Mouse (Mus musculus) megakaryocyte-erythroid progenitor cell, adult 5-6 weeks (primary cell): ENCODE results near the gene Pmepa1. TPM values are rescaled to one million over a fixed set of nuclear protein-coding genes. Genes with fewer than 3 reads are reported as not detected.
A peak's percentile ranks its signal among the peaks of the same experiment; 100 is the strongest.

ENCODE experiments used
- ATAC-seq: replicated peaks from 2 replicates; pipeline ENCODE4 v1.8.0; 2016; ENCODE audit warnings: mild to moderate bottlenecking, inconsistent platforms; ENCODE audit not compliant: severe bottlenecking, poor library complexity, low FRiP score, low TSS enrichment
- total RNA-seq, 2 experiments: library from RNA; stranded (forward) in 1 of 2; stranded (reverse) in 1 of 2; fragments of 200-1000, 215-1000 nt in 1 of 2; fragments of >200 nt in 1 of 2; fragmentation: Nextera tagmentation in 1 of 2; gene quantifications; 2 replicates each; pipeline ENCODE4 v1.2.3; 2014 to 2017

The Pmepa1 gene
- total RNA-seq, 2 experiments from 2014 or later = 0.52 TPM; not detected in 1

GRCm38 (mm10) chr2:173235435-173236332 lies 40.6 kb downstream of the Pmepa1 start:
- no peak for ATAC-seq

DNA sequence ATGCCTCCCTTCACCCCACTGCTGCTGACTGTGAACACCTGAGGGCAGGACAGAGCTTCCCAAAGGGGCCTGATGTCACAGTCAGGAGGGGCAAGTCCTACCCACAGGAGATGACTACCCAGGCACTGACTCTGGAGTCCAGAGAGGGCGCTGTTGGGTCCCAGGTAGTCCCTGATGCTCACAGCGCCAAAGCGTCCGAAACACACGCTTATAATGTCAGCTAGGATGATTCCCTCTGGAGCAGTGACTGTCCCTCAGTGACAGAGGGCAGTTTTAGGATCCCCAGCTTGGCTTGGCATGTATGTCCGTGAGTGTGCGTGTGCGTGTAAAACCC lies 43.6 kb downstream of the Pmepa1 start:
- no peak for ATAC-seq

DNA sequence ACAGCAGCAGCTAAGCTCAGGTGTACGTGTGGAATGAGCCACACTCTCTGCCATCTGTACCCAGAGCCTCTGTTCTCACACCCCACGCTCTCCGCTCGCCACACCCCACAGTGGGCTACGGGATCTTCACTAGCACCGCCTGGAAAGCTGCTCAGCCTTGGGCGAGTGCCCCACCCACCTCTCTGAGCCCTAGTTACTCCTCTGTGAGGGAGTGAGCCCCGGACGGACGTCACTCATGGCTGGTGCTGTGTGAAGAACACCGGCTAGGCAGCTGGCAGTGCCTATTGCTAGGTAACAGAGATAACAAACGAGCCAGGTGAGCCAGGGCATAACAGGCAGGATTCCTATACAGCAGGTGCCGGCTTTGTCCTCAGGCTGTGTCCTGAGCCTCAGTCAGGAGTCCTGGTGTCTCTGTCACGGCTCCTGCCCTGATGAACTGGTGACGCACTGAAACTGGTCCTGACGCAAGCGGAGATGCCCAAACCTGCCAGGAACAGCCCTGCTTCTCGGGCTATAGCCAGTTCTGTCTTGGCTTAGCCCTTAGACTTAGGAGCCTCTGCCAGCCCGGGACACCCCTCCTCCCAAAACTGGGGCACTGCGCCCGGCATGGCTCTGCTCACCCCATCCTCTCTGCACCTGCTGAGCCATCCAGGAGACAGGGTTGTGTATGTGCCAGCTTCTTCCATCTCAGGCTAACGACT lies 44.1 kb downstream of the Pmepa1 start:
- ATAC-seq = no peak

GRCm38 (mm10) chr2:173229578-173230224 lies 46.6 kb downstream of the Pmepa1 start:
- peak; percentile 93 for ATAC-seq

DNA sequence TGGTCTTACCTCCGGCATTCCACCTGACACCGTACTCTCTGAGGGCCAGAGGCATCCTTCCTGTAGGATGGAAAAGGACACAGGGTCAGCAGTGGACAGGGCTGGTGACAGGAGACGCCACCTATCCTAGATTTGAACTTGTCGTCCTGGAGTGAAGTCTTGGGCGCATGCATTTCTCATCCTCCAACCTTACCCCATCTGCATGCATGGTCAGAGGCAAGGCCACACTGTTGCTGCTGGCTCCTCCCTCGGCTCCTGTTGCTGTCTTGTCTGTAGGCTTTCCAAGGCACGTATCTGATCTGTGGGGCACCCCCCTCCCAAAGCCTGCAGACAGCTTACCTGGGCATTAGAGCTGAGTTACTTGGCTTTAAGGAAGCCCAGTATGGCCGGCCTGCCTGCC lies 47.8 kb downstream of the Pmepa1 start:
- no peak for ATAC-seq

GRCm38 (mm10) chr2:173226792-173227191 lies 49.5 kb downstream of the Pmepa1 start:
- ATAC-seq = no peak

- ATAC-seq = no peak
Measured at GRCm38 (mm10) chr2:173225906-173226305, 50.4 kb downstream of the Pmepa1 start.

- no peak for ATAC-seq
Measured at GRCm38 (mm10) chr2:173224832-173225231, 51.5 kb downstream of the Pmepa1 start.

DNA sequence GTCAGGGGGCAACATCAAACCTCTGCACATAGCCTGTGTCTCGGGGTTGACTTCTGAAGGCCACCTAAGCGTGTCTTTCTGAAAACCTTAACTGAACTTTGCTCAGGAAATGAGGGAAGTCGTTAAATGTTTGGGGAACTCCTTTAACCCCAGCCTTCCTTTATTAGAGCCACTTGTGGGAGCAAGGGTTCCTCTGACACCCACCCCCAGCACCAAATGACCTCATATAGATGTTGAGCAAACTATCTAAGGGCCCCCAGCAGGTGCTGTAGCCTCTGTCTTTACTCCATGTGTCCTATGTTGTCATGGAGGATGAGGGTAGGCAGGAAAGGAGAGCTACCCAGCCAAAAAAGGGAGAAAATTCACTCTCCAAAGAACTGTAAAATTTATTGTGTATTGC lies 52.2 kb downstream of the Pmepa1 start:
- no peak for ATAC-seq

DNA sequence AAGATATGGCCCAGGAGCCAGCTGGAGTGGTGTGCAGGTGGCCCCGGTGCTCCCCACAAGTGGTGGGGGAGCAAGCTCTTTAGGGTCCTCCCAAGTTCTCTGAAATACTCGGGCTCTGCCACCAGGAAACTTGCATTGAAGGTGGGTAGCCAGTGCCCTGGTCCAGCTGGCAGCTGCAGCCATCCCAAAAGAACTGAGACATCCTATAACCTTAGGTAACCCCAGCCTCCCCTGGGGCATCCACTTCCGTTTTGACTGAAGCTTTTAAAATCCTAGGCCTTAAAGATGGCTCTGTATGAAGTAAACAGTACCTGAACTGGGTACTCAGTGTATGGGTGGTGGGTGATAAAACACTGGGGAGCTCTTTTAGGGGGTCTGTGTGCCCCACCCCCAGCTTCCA lies 52.8 kb downstream of the Pmepa1 start:
- ATAC-seq = no peak

- no peak for ATAC-seq
Measured at GRCm38 (mm10) chr2:173220754-173221153, 55.6 kb downstream of the Pmepa1 start.

GRCm38 (mm10) chr2:173219256-173219954 lies 56.9 kb downstream of the Pmepa1 start:
- 0 out of 2 replicates have a peak, but pooled peaks have one; percentile 62 for ATAC-seq

DNA sequence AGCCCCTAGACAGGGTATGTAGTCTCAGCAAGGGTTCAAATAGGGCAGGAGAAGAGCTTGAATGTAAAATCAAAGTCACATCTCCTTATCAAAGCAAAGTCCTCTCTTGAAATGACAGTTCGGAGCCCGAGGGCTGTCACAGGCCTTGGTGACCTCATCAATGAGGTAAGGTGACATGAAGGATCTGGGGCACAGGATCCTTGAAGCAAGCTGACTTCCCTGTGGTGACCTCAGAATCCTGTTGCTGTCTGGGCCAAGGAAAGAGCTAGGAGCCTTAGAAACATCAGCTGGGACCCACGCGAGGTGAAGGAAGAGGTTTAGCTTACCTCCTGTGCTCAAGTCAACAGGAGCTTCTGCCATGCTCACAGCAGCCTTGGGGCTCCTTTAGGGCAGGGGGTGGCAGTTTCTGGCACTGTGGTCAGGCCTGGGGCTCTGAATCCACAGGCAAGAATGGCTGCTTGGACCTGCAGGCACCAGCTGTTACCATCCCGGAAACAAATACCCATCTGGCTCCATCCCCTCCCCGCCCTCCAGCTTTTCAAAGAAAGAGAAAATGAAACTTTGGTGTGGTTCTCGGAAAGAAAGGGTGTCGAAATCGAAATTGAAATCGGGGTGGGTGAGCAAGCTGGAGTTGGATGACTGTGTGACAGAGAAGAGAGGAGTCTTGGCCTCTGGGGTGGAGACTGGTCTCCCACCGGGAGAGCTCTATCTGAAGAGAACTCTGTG lies 57.8 kb downstream of the Pmepa1 start, which contains the start of gene Zbp1:
Zbp1 (minus strand) TSS at position 508 of the 726 bp plus-strand sequence.
- ATAC-seq = 0 out of 2 replicates have a peak, but pooled peaks have one; percentile 21

DNA sequence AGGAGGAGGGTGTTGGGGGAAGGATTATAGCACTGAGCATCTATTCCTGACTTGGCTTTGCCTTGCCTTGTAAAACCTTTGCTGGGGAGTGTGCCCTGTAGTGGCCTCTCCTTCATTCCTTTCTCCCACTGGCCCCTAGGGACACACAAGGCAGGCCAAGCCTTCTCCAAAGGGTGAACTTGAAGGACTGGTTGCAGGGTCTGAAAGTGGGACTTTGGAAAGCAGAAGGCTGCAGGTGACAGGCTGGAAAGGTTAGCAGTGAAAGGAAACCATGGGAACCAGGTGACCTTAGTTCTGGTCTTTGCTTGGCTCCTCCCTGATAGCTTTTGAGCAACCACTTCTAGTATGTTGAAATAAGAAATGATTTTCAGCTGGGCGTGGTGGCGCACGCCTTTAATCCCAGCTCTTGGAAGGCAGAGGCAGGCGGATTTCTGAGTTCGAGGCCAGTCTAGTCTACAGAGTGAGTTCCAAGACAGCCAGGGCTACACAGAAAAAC lies 58.5 kb downstream of the Pmepa1 start:
- no peak for ATAC-seq

DNA sequence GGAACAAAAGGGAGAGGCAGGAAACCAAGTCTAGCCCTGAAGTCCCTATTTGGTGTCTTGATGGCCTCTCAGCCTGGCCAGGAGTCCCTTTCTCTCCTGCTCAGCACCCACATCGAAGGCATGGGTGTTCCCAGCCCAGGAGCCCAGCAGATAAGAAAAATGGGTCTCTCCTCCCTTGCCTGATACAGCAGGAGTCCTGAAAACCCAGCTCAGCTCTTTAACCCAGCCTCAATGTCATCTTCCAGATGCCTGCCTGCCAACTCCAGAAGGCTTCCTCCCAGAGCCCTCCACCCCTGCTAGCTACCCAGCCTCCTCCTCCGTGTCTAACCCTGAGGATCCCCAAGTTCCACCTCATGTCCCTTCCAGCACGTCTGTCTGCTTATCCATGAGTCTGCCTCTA lies 59.1 kb downstream of the Pmepa1 start:
- ATAC-seq = 0 out of 2 replicates have a peak, but pooled peaks have one; percentile 45

DNA sequence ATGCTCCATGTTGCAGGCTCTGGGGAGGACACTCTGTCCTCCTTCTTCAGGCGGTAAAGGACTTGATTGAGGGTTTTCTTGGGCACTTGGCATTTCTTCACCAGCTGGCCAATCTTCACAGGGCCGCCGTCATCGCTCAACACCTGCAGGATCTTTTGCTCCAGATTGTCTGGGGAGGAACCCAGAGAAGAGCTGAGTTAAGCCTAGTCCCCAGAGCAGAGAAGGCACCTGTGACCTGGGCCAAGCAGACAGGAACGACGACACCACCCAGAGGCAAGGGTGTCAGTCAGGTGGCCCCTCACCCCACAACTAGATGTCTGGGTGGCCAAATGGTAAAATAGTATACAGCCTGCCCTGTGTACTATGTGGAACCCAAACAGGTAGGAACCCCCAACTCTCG lies 59.5 kb downstream of the Pmepa1 start:
- no peak for ATAC-seq

GRCm38 (mm10) chr2:173212227-173212626 lies 64.1 kb downstream of the Pmepa1 start:
- ATAC-seq = no peak

GRCm38 (mm10) chr2:173209091-173209815 lies 67.1 kb downstream of the Pmepa1 start:
- ATAC-seq = 0 out of 2 replicates have a peak, but pooled peaks have one; percentile 16
